Mouse (Mus musculus) olfactory bulb, adult 2 months (tissue): ENCODE data around the gene Gm28539. TPM values are rescaled to one million over a fixed set of nuclear protein-coding genes. Genes with fewer than 3 reads are reported as not detected.

Experiments used
- H3K27ac ChIP-seq: fragments of 200-500 bp; 2 replicates; pipeline ENCODE4 v1.5.1; 2012; ENCODE audit warnings: low read depth, low read length; ENCODE audit not compliant: insufficient read depth
- H3K4me1 ChIP-seq: fragments of 200-500 bp; 2 replicates; pipeline ENCODE4 v1.6.1; 2012; ENCODE audit warnings: low read length; ENCODE audit not compliant: control insufficient read depth, insufficient read depth
- H3K4me3 ChIP-seq: fragments of 200-500 bp; 2 replicates; pipeline ENCODE4 v1.5.1; 2012; ENCODE audit warnings: mild to moderate bottlenecking, low read depth, low read length, moderate library complexity; ENCODE audit not compliant: insufficient read depth
- CTCF ChIP-seq: fragments of 200-500 bp; IDR thresholded peaks from 2 replicates; pipeline ENCODE4 v1.5.1; 2012; ENCODE audit warnings: low read depth, mild to moderate bottlenecking, low read length, moderate library complexity; ENCODE audit not compliant: insufficient read depth
- POLR2A ChIP-seq: fragments of 200-500 bp; IDR thresholded peaks from 2 replicates; pipeline ENCODE4 v1.6.1; 2012; ENCODE audit warnings: mild to moderate bottlenecking, low read depth, low read length, moderate library complexity; ENCODE audit not compliant: insufficient read depth
- WGBS: fragments of 180-500 bp; shearing (Covaris S2); methylation state at CpG from one replicate; pipeline ENCODE4 v1.1.7; 2018; 5-methylcytosine and 5-hydroxymethylcytosine counted together
- polyA plus RNA-seq: library from polyadenylated mRNA; stranded (reverse); fragments of >200 nt; gene quantifications from 2 replicates; pipeline ENCODE4 v1.2.4, GENCODE M21; 2012; ENCODE audit warnings: low replicate concordance; ENCODE audit not compliant: missing spikeins, insufficient read depth, insufficient read length

The Gm28539 gene
- not detected in 2 replicates for polyA plus RNA-seq

DNA sequence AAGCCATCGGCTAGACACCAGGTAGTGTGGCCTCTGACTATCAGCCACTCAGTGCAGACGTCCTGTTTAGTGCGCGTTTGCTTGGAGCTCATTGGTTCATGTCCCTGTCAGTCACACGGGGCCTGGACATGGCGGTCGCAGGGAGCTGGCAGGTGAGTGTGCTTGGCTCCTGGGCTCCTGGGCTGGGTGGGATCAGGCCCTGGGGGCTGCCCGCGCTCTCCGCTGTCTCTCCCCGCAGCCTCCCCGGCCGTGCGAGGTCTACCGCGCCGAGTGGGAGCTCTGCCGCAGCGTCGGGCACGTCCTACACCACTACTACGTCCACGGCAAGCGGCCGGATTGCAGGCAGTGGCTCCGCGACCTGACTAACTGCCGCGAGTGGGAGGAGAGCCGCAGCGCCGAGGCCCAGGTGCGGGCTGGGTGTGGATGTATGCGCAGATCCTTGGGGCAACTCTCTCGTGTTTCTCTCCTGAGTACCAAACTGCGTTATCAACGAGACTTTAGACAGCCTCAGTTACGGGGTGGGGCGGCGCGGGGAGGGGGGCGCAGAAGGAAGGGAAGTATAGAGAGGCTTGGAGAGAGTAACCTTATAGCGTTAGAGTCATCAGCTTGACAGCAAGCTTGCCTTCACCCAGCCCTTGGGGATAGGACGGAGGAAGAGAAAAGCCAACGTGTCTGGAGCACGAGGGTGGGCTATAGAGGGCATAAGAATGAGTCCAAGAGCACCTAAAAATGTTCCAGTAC, at the start of gene Gm28539, which contains the start of gene 2510002D24Rik:
Gm28539 (plus strand) TSS at position 117 of the 741 bp plus-strand sequence.
2510002D24Rik (plus strand) TSS at position 111 of the 741 bp plus-strand sequence.
- H3K4me3 ChIP-seq, result peak within 1 kb of the TSS; percentile 61
- no peak within 1 kb of the TSS for H3K27ac ChIP-seq
- TF ChIP-seq POLR2A, result peak; percentile 33; the same call in 1 of the 2 replicates
- no peak for TF ChIP-seq CTCF
- H3K4me1 ChIP-seq, result no peaks in the 10 kb centered on the region
- under 1% methylated on average over 46 of the region's 46 CpGs for WGBS

DNA sequence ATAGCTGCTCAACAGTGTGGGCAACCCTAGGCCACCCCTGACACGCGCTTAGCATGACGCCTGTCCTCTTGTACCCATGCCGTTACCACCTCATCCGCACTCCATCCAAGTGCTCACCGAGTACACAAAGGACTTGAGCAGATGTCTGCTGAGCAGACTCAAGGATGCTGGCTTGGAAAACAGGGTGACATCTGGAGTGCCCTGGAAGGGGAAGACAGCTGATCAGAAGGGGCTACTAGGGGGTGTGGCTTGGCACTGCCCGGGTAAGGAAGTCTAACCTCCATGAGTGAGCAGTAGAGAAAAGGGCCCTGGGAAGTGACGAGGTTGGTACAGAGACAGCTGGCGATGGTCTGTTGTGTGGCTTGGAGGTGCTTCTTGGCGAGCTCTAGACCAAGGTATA, 49.7 kb upstream of the Gm28539 start:
- Histone ChIP-seq H3K4me1 (no peaks in the 10 kb centered on the region), H3K4me3 (no peak overlapping the region), H3K27ac (no peak overlapping the region)
- TF ChIP-seq POLR2A, result no peak
- TF ChIP-seq CTCF, result no peak
- 91% methylated on average over 10 of the region's 10 CpGs for WGBS

DNA sequence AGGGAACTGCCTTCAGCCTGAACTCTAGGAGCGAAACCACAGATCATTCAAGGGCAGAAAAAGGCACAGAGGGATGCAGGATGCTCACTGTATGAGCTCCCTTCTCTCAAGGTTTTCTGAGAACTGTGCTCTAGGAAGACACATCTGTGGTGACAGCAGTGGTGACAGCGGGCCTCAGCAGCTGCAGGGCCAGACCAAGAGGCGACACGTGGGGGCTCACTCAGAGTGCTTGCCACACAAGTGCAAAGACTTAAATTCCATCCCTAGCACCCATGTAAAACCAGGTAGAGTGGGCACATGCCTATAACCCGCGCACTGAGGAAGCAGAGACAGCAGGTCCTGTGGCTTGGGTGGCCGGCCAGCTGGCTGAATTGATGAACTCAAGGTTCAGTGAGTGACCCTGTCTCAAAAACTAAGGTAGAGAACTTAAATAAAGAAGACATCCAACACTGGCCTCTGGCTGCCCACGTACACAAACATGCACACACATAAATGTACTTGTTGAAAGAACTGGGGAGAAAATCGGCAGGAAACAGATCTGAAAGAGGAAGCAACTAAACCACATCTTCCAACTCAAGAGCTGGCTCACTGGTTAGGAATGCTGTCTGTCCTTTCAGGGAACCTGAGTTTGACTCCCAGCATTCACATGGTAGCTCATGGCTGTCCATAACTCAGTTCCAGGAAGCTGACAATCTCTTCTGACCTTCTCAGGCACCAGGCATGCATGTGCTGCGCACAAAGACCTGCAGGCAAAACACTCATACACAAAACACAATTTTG, 47.6 kb upstream of the Gm28539 start:
- no peaks in the 10 kb centered on the region for H3K4me1 ChIP-seq
- H3K27ac ChIP-seq, result no peak overlapping the region
- no peak overlapping the region for H3K4me3 ChIP-seq
- 91% methylated on average over 10 of the region's 10 CpGs for WGBS
- TF ChIP-seq CTCF (no peak), POLR2A (no peak)

DNA sequence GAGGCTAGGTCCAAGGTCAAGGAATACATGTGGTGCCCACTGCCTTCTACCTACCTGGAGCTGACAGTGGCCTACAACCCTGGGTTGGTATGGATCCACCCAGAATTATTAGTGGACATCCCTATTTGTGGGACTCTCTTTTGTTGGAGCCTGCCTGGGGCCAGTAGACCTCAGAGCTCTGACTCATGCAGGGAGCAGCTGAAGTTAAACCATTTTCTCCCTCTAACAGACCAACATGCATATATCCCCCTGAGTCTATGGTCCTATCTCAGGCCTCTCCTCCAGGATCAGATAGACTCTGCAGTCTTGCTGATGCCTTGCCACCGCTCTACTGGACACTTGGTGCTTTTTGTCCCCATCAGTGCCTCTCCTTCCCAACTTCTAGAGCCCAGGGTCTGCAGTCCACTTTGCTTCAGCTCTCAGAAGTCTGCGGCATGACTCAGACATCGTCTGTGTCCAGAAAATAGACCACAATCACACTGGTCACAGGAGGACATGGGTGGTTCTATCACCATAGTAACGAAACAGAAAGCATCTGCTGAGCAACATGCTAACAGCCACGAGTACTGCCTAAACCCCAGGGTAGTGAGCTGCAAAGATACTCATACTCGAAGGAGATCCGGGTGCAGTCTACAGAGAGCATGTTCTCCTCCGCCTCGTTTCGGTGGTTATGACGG, 41.0 kb upstream of the Gm28539 start:
- H3K27ac ChIP-seq, result 0 out of 2 replicates have a peak overlapping the region, but pooled peaks have one; percentile 26
- no peak overlapping the region for H3K4me3 ChIP-seq
- TF ChIP-seq CTCF (no peak), POLR2A (no peak)
- no peaks in the 10 kb centered on the region for H3K4me1 ChIP-seq
- WGBS, result 81% methylated on average over 11 of the region's 11 CpGs

DNA sequence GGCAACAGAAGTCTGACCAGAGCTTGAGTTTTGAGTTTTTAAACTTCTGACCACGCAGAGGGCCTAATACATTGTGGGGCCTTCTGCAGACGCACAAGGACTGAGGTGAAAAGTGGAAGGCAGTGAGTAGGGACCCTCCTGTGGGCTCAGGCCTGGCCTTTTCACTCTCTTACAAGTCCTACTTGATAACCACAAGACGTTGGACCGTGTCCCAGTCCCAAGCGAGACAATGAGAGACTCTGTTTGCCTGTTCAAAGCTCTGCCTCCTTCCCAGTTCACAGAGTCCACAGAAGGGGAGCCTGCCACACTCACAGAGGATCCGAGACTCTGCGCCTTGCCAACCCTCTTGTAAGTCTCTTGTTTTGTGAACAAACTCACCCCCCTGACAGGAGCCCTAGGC, 39.7 kb upstream of the Gm28539 start:
- no peak overlapping the region for H3K4me3 ChIP-seq
- WGBS, result 43% methylated on average over 7 of the region's 7 CpGs
- H3K4me1 ChIP-seq, result no peaks in the 10 kb centered on the region
- TF ChIP-seq POLR2A (no peak), CTCF (no peak)
- peak overlapping the region; percentile 38; the same call in 1 of the 2 replicates for H3K27ac ChIP-seq

DNA sequence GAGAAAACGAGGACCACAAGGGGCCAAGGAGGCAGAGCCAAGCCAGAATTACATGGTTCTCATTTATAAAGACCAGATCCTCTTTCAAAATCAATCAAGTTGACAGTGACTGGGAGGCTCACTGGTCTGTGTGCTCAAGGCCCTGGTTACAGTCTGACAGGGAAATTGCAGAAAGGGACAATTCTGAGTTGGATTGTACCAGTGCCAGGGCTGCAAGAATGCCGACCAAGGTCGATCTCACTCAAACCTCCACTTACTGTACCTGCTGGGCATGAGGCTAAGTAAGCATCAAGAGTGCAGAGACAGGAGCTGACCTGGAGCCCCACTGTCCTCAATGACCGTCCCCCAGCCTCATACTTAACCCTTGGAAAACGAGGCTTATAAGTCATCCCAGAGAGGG, 38.2 kb upstream of the Gm28539 start:
- WGBS, result 85% methylated on average over 5 of the region's 5 CpGs
- no peaks in the 10 kb centered on the region for H3K4me1 ChIP-seq
- TF ChIP-seq POLR2A (no peak), CTCF (no peak)
- no peak overlapping the region for H3K4me3 ChIP-seq
- no peak overlapping the region for H3K27ac ChIP-seq

DNA sequence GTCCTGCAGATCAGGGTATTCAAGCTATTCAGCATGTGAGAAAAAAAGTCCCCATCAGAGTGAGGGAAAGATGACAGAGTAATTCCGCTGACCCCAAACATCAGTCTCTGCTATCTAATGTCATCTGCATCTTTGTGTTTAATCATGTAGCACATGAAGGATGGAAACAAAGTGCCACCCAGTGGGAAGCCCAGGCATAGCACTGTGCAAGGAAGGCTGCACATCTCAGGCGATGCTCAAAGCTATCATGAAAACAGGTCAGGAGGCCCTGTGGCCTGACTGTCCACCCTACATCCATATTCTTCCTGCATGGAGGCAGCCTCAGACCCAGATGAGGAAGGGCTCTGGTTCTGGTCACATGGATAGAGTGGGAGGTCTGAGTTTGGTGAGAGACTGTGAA, 37.5 kb upstream of the Gm28539 start:
- TF ChIP-seq POLR2A (no peak), CTCF (0 out of 2 replicates have a peak, but pooled peaks have one; percentile 23)

DNA sequence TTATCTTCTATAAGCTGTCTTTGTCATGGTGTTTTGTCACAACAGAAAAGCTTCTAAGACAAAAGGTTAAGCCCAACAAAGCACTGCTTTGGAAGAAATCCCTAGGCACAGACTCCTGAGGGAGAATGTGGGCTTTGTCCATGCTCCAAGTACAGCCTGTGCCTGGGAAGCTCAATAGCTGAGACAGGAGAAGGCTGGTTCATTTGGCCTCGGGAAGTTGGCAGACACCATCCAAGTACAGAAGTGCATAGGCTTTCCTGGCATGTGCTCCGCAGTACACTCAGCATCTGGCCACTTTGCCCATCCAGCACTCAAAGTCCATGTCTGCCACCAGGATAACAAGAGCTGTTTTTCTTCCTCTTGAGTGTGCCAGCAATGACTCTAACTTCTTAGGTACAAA, 30.6 kb upstream of the Gm28539 start:
- H3K4me1 ChIP-seq, result no peaks in the 10 kb centered on the region
- no peak for TF ChIP-seq CTCF
- no peak for TF ChIP-seq POLR2A
- 48% methylated on average over 2 of the region's 2 CpGs for WGBS
- H3K27ac ChIP-seq, result no peak overlapping the region
- H3K4me3 ChIP-seq, result no peak overlapping the region

More for the DNA sequence above, 37.5 kb upstream of the Gm28539 start:
- no peak overlapping the region for H3K4me3 ChIP-seq
- H3K27ac ChIP-seq, result no peak overlapping the region
- no peaks in the 10 kb centered on the region for H3K4me1 ChIP-seq
- WGBS, result 42% methylated on average over 2 of the region's 2 CpGs
